Mouse (Mus musculus) ES-E14 (cell line): ENCODE measurements around the gene Ddx10. TPM values are rescaled to one million over a fixed set of nuclear protein-coding genes. Genes with fewer than 3 reads are reported as not detected.
"Not testable (repeated sequence)": the region's sequence is repeated elsewhere in the genome, so short reads cannot be mapped to it uniquely, and the experiment has no call there.

Source experiments
- DNase-seq: peaks from one replicate; pipeline ENCODE4 v3.0.0-alpha.2; 2013; ENCODE audit warnings: low read depth, low spot score
- H3K27ac ChIP-seq: 2 replicates; pipeline ENCODE4 v1.5.1; 2012; ENCODE audit warnings: low read depth, mild to moderate bottlenecking, low read length, moderate library complexity, mixed read lengths; ENCODE audit not compliant: poor library complexity, insufficient read depth, severe bottlenecking
- H3K36me3 ChIP-seq: 2 replicates; pipeline ENCODE4 v1.6.1; 2012; ENCODE audit warnings: mild to moderate bottlenecking, low read length, moderate library complexity, mixed read lengths; ENCODE audit not compliant: control insufficient read depth, poor library complexity, insufficient read depth, severe bottlenecking
- H3K4me1 ChIP-seq, 2 experiments: fragments of 150-350 bp in 1 of 2; sonication (generic) in 1 of 2; 2 replicates each; pipeline ENCODE4 v1.6.1; 2012; ENCODE audit warnings: low read length in 2 of 2, mild to moderate bottlenecking in 1 of 2, mixed read lengths in 1 of 2; ENCODE audit not compliant: control insufficient read depth in 2 of 2, insufficient read depth in 2 of 2, poor library complexity in 1 of 2
- H3K4me3 ChIP-seq, 2 experiments: fragments of 150-350 bp in 1 of 2; sonication (generic) in 1 of 2; 2 replicates each; pipeline ENCODE4 v1.5.1; 2012; ENCODE audit warnings: low read length in 2 of 2, low read depth in 1 of 2, mild to moderate bottlenecking in 1 of 2, mixed read lengths in 1 of 2; ENCODE audit not compliant: insufficient read depth in 1 of 2, poor library complexity in 1 of 2, severe bottlenecking in 1 of 2
- H3K9ac ChIP-seq: 2 replicates; pipeline ENCODE4 v1.6.1; 2012; ENCODE audit warnings: low read depth, mild to moderate bottlenecking, low read length, mixed read lengths; ENCODE audit not compliant: poor library complexity, insufficient read depth, severe bottlenecking
- H3K9me3 ChIP-seq: fragments of 150-350 bp; sonication (generic); 2 replicates; pipeline ENCODE4 v1.6.1; 2012; ENCODE audit warnings: low read depth, mild to moderate bottlenecking, low read length; ENCODE audit not compliant: control insufficient read depth, insufficient read depth
- CHD2 ChIP-seq: IDR thresholded peaks from 2 replicates; pipeline ENCODE4 v1.6.1; 2014; ENCODE audit warnings: mild to moderate bottlenecking, low read depth, low read length, inconsistent platforms
- HCFC1 ChIP-seq: IDR thresholded peaks from 2 replicates; pipeline ENCODE4 v1.6.1; 2012; ENCODE audit warnings: low read length, inconsistent platforms, borderline replicate concordance; ENCODE audit not compliant: insufficient read depth
- MAFK ChIP-seq: IDR thresholded peaks from 2 replicates; pipeline ENCODE4 v1.6.1; 2014; ENCODE audit warnings: mild to moderate bottlenecking, low read depth, low read length, inconsistent platforms; ENCODE audit not compliant: insufficient read depth
- ZC3H11A ChIP-seq: IDR thresholded peaks from 2 replicates; pipeline ENCODE4 v1.6.1; 2012; ENCODE audit warnings: low read depth, mild to moderate bottlenecking, inconsistent platforms, low read length, borderline replicate concordance
- ZNF384 ChIP-seq: IDR thresholded peaks from 2 replicates; pipeline ENCODE4 v1.6.1; 2012; ENCODE audit warnings: low read depth, low read length, inconsistent platforms
- in situ Hi-C, 2 experiments: fragments of 600-800 bp; cut with MboI; formaldehyde crosslinking; loops; one replicate each; pipeline ENCODE4 v1.15.1; 2025; ENCODE audit warnings: low sequenced_read_pairs in 2 of 2, inconsistent platforms in 1 of 2; ENCODE audit not compliant: unreplicated experiment in 2 of 2
- total RNA-seq: library from RNA; depleted of rRNA; stranded (reverse); fragments of 300-350 nt; gene quantifications from 2 replicates; pipeline ENCODE4 v1.2.3, GENCODE M21; 2012

Ddx10 gene
- total RNA-seq, 1 experiment: 46.7 TPM

DNA sequence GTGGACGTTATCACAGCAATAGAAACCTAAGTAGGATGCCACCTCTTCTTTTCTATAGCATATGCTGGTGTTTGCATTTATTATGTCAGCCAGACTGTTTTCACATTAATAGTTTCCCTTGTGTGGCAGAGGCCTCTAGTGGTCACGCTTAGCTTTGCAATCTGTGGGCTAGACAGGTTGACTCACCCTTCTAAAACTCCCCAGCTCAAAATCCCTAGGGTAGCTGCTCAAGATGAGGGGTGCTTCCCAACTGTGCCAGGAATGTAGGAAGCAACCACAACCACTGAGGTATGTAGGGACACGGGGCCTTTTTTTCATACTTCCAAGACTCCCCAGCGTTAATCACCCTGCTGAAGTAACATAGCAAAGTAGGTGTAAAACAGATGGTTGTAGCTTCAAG, 103.6 kb downstream of the Ddx10 start:
- Histone ChIP-seq H3K36me3 (no peaks in the 10 kb centered on the region), H3K4me3 (no peak overlapping the region), H3K27ac (no peak overlapping the region), H3K9me3 (no peaks in the 10 kb centered on the region), H3K9ac (no peak overlapping the region), H3K4me1 (no peaks in the 10 kb centered on the region)
- peak; percentile 25 for DNase-seq
- in situ Hi-C loops: no loop called here
- TF ChIP-seq MAFK (no peak), CHD2 (no peak), ZC3H11A (peak; percentile 16; the same call in 1 of the 2 replicates)

DNA sequence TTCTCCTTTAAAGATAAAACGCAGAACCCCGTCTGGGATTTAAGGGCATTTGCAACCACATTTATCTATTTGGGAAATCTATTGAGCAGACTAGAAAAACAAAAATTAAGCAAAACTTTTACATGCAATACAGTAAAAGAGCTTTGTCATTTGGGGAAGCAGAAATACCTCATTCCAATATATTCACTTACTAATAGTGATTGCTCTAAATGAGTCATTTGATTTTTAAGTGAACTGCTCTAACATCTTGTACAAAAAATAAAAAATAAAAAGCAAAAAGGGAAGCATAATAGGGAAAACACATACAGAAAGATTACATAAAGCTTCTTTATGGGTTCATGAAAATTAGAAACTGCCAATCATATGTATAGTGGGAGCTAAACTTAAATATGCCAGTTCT, 104.3 kb downstream of the Ddx10 start:
- in situ Hi-C loops: no loop called here

DNA sequence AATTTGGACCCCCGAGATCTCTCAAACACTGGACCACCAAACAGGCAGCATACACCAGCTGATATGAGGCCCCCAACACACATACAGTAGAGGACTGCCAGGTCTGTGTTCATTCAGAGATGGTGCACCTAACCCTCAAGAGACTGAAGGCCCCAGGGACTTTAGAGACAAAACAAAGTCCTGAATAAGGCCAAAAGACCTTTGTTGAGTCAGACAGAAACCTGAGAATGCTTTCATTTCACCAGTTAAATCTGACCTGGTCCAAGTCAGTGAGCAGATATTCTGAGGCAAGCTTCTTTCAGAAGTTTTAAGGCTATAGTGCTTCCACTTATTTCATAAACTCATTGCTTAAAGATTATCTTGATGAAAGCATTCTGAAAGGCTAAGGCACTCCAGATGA, 105.4 kb downstream of the Ddx10 start:
- H3K9ac ChIP-seq, H3K4me1 ChIP-seq, H3K36me3 ChIP-seq, in situ Hi-C loops, H3K27ac ChIP-seq, H3K4me3 ChIP-seq, DNase-seq, H3K9me3 ChIP-seq: not testable (repeated sequence)

More for the DNA sequence above, 104.3 kb downstream of the Ddx10 start:
- Histone ChIP-seq H3K9ac (no peak overlapping the region), H3K4me3 (no peak overlapping the region), H3K4me1 (no peaks in the 10 kb centered on the region), H3K27ac (no peak overlapping the region), H3K36me3 (no peaks in the 10 kb centered on the region), H3K9me3 (no peaks in the 10 kb centered on the region)
- DNase-seq: no peak
- TF ChIP-seq MAFK (no peak), ZC3H11A (no peak), HCFC1 (no peak), CHD2 (no peak), ZNF384 (no peak)

DNA sequence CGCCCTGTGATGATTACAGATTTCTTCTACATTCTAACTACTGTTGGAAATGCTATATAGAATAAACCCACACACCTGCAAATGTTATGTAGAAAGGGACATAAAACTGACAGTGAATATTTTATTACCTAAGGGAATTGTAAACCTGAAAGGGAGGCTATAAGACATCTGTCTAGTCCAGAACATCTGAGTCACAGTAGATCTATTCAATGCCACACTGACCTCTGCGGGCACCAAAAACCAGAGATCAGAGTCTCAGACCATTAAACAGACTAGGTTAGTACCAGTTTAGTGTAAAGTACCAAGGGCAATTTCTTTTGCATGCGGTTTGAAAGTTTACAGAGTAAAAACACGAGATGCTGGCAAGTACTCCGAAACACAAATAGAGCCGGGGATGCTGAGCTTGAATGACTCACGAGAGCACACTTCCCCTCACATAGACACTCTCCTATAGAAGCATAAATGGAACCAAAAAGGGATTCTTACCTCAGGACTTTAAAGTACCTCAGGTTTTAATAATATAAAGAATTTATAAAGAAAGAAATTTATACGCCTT, 107.2 kb downstream of the Ddx10 start:
- no peak overlapping the region for H3K9ac ChIP-seq
- in situ Hi-C loops: no loop called here
- H3K4me1 ChIP-seq: no peaks in the 10 kb centered on the region
- H3K27ac ChIP-seq: no peak overlapping the region
- H3K4me3 ChIP-seq: no peak overlapping the region
- H3K36me3 ChIP-seq: no peaks in the 10 kb centered on the region
- no peak for TF ChIP-seq ZNF384
- no peak for TF ChIP-seq MAFK
- no peak for TF ChIP-seq ZC3H11A
- TF ChIP-seq CHD2: no peak
- no peak for TF ChIP-seq HCFC1
- H3K9me3 ChIP-seq: no peaks in the 10 kb centered on the region
- DNase-seq: no peak

DNA sequence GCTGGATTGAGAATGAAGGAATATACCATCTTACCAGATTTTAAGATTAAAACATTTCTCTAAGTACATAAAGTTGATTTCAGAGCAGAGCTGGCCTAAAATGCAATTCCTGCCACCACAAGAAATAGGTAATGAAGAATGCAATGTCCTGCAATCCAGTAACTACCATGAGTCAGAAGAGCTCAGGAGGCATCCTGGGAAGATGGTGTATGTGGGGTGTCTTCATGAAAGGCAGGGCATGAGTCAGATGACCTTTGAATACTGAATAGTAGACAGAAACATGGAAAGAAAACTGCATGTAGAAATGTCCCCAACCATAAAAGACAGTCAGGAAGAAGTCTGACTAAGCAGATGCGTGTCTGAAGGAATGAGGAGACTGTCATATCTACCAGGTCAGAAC, 115.0 kb downstream of the Ddx10 start:
- Histone ChIP-seq H3K9ac (no peak overlapping the region), H3K4me3 (no peak overlapping the region), H3K4me1 (no peaks in the 10 kb centered on the region), H3K9me3 (no peaks in the 10 kb centered on the region), H3K27ac (no peak overlapping the region), H3K36me3 (no peaks in the 10 kb centered on the region)
- in situ Hi-C loops: no loop called here
- TF ChIP-seq MAFK: no peak
- no peak for TF ChIP-seq ZNF384
- TF ChIP-seq HCFC1: no peak
- TF ChIP-seq ZC3H11A: no peak
- no peak for TF ChIP-seq CHD2
- DNase-seq: no peak
